Mouse (Mus musculus): ENCODE measurements around the gene Gpx8. TPM values are rescaled to one million over a fixed set of nuclear protein-coding genes. Genes with fewer than 3 reads are reported as not detected.

Gpx8 gene
- polyA plus RNA-seq, 1 experiment from 2014 or later, result 91.0 TPM

DNA sequence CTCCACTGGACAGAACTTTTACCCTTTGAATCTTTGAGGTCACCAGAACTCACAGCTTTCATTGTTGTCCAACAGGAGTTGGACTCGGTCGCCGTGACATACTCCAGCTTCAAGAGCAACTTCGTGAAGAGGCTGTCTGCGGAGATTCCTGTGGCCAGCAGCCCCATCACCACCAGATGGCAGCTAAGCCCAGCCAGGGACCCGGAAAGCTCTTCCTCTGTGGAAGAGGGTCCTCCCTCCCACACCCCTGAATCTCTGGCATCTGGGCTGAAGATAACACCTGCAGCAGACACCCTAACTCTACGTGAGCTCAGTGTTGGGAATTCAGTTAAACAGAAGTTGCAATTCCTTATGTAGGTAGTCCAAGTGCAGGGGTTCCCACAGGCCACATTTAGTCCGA lies 9.6 kb upstream of the Gpx8 start:
- Histone ChIP-seq H3K27me3 (replicated peaks; ENCODE audit: control insufficient read depth, insufficient read depth, low read length) (no peaks in the 10 kb centered on the region), H3K36me3 (ENCODE audit: control insufficient read depth, insufficient read depth, low read length) (no peaks in the 10 kb centered on the region), H3K9ac (ENCODE audit: low read depth, low read length) (no peak overlapping the region), H3K4me1 (ENCODE audit: control insufficient read depth, insufficient read depth, low read length) (no peaks in the 10 kb centered on the region), H3K4me3 (ENCODE audit: low read length) (no peak overlapping the region), H3K27ac (ENCODE audit: low read length) (no peak overlapping the region), H3K9me3 (ENCODE audit: control insufficient read depth, low read length) (no peaks in the 10 kb centered on the region), H3K4me2 (ENCODE audit: low read depth, low read length) (no peak overlapping the region)
- 33% methylated on average over 8 of the region's 8 CpGs for WGBS
- ATAC-seq, result no peak

GRCm38 (mm10) chr13:113054230-113054629 lies 8.0 kb upstream of the Gpx8 start:
- Histone ChIP-seq H3K9me3 (ENCODE audit: control insufficient read depth, low read length) (no peaks in the 10 kb centered on the region), H3K9ac (ENCODE audit: low read depth, low read length) (no peak overlapping the region), H3K4me1 (ENCODE audit: control insufficient read depth, insufficient read depth, low read length) (no peaks in the 10 kb centered on the region), H3K27me3 (replicated peaks; ENCODE audit: control insufficient read depth, insufficient read depth, low read length) (no peaks in the 10 kb centered on the region), H3K4me3 (ENCODE audit: low read length) (no peak overlapping the region), H3K27ac (ENCODE audit: low read length) (no peak overlapping the region), H3K36me3 (ENCODE audit: control insufficient read depth, insufficient read depth, low read length) (no peaks in the 10 kb centered on the region), H3K4me2 (ENCODE audit: low read depth, low read length) (no peak overlapping the region)
- WGBS, result 95% methylated on average over 8 of the region's 8 CpGs
- no peak for ATAC-seq

GRCm38 (mm10) chr13:113047647-113048046 lies 1.4 kb upstream of the Gpx8 start:
- ATAC-seq, result no peak
- WGBS, result 70% methylated on average over 3 of the region's 3 CpGs
- no peaks in the 10 kb centered on the region; the same call in 1 of the 2 replicates for H3K4me1 ChIP-seq (ENCODE audit: control insufficient read depth, insufficient read depth, low read length)
- no peaks in the 10 kb centered on the region for H3K9me3 ChIP-seq (ENCODE audit: control insufficient read depth, low read length)
- H3K4me3 ChIP-seq (ENCODE audit: low read length), result no peak overlapping the region
- H3K36me3 ChIP-seq (ENCODE audit: control insufficient read depth, insufficient read depth, low read length), result no peaks in the 10 kb centered on the region; the same call in 1 of the 2 replicates
- H3K27me3 ChIP-seq (replicated peaks; ENCODE audit: control insufficient read depth, insufficient read depth, low read length), result no peaks in the 10 kb centered on the region
- no peak overlapping the region for H3K4me2 ChIP-seq (ENCODE audit: low read depth, low read length)
- no peak overlapping the region for H3K27ac ChIP-seq (ENCODE audit: low read length)
- no peak overlapping the region for H3K9ac ChIP-seq (ENCODE audit: low read depth, low read length)

GRCm38 (mm10) chr13:113047018-113047417 lies 808 bp upstream of the Gpx8 start:
- Histone ChIP-seq H3K27ac (ENCODE audit: low read length) (no peak overlapping the region), H3K4me1 (ENCODE audit: control insufficient read depth, insufficient read depth, low read length) (no peaks in the 10 kb centered on the region; the same call in 1 of the 2 replicates), H3K9me3 (ENCODE audit: control insufficient read depth, low read length) (no peaks in the 10 kb centered on the region), H3K4me3 (ENCODE audit: low read length) (no peak overlapping the region), H3K4me2 (ENCODE audit: low read depth, low read length) (no peak overlapping the region), H3K27me3 (replicated peaks; ENCODE audit: control insufficient read depth, insufficient read depth, low read length) (no peaks in the 10 kb centered on the region), H3K36me3 (ENCODE audit: control insufficient read depth, insufficient read depth, low read length) (peaks cover 2% of the 10 kb centered on the region; the same call in 1 of the 2 replicates), H3K9ac (ENCODE audit: low read depth, low read length) (no peak overlapping the region)
- ATAC-seq, result peak; percentile 7; the same call in 1 of the 2 replicates

GRCm38 (mm10) chr13:113045458-113046110 lies 626 bp downstream of the Gpx8 start:
- Histone ChIP-seq H3K4me3 (ENCODE audit: low read length) (peak overlapping the region; percentile 55), H3K27me3 (replicated peaks; ENCODE audit: control insufficient read depth, insufficient read depth, low read length) (no peaks in the 10 kb centered on the region), H3K9me3 (ENCODE audit: control insufficient read depth, low read length) (no peaks in the 10 kb centered on the region), H3K27ac (ENCODE audit: low read length) (peak overlapping the region; percentile 45; the same call in 1 of the 2 replicates), H3K4me2 (ENCODE audit: low read depth, low read length) (peak overlapping the region; percentile 48), H3K4me1 (ENCODE audit: control insufficient read depth, insufficient read depth, low read length) (no peaks in the 10 kb centered on the region; the same call in 1 of the 2 replicates), H3K36me3 (ENCODE audit: control insufficient read depth, insufficient read depth, low read length) (peaks cover 5% of the 10 kb centered on the region; the same call in 1 of the 2 replicates), H3K9ac (ENCODE audit: low read depth, low read length) (peak overlapping the region; percentile 67)
- WGBS, result 9% methylated on average over 18 of the region's 18 CpGs
- no peak for ATAC-seq

DNA sequence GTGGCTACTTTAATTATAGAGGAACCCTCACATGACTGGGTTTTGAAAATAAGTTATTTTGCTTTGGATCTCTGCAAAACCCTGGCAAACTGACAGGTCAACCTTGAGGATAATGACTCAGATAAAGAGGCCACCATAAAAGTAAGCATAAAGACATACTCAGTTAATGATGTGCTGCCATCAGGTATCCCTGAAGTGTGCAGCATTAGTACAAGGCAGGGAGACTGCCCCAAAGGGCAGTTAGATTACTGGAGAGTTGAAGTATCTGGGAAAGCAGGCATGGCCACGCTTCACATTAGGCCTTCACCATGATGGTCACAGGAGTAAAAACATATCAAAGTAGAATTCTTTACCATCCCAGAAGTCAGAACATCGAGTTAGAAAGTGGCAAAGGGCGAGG lies 1.3 kb downstream of the Gpx8 start:
- Histone ChIP-seq H3K36me3 (ENCODE audit: control insufficient read depth, insufficient read depth, low read length) (peaks cover 5% of the 10 kb centered on the region; the same call in 1 of the 2 replicates), H3K27me3 (replicated peaks; ENCODE audit: control insufficient read depth, insufficient read depth, low read length) (no peaks in the 10 kb centered on the region), H3K27ac (ENCODE audit: low read length) (no peak overlapping the region), H3K9ac (ENCODE audit: low read depth, low read length) (peak overlapping the region; percentile 67; the same call in 1 of the 2 replicates), H3K9me3 (ENCODE audit: control insufficient read depth, low read length) (no peaks in the 10 kb centered on the region), H3K4me1 (ENCODE audit: control insufficient read depth, insufficient read depth, low read length) (no peaks in the 10 kb centered on the region; the same call in 1 of the 2 replicates), H3K4me3 (ENCODE audit: low read length) (peak overlapping the region; percentile 55), H3K4me2 (ENCODE audit: low read depth, low read length) (peak overlapping the region; percentile 48)
- ATAC-seq, result no peak
- WGBS, result 43% methylated on average over 3 of the region's 3 CpGs

DNA sequence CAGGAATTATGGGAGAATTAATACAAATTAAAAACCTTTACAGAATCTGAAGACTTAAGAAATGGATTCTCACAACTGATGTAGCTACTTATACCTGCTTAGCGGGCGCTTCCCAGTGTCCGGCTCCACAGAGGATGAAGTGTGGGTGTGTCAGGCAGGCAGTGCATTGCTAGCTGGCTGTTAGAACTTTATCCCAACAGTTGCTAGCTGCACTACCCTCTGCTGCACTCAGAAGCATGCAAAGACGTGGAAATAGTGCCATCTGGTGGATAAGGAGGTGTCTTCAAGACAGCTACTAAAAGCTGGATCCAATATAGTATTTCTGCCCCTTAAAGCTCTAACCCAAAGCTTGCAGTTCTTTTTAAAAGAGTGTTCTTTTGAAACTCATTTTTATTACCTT lies 10.4 kb downstream of the Gpx8 start:
- Histone ChIP-seq H3K27ac (ENCODE audit: low read length) (no peak overlapping the region), H3K4me1 (ENCODE audit: control insufficient read depth, insufficient read depth, low read length) (peaks cover 4% of the 10 kb centered on the region), H3K9ac (ENCODE audit: low read depth, low read length) (no peak overlapping the region), H3K9me3 (ENCODE audit: control insufficient read depth, low read length) (no peaks in the 10 kb centered on the region), H3K4me2 (ENCODE audit: low read depth, low read length) (peak overlapping the region; percentile 91), H3K27me3 (replicated peaks; ENCODE audit: control insufficient read depth, insufficient read depth, low read length) (peaks cover 28% of the 10 kb centered on the region; the same call in 1 of the 2 replicates), H3K4me3 (ENCODE audit: low read length) (peak overlapping the region; percentile 52), H3K36me3 (ENCODE audit: control insufficient read depth, insufficient read depth, low read length) (no peaks in the 10 kb centered on the region)
- ATAC-seq, result peak; percentile 92
- 0% methylated on average over 4 of the region's 4 CpGs for WGBS

- peaks cover 28% of the 10 kb centered on the region; the same call in 1 of the 2 replicates for H3K27me3 ChIP-seq (replicated peaks; ENCODE audit: control insufficient read depth, insufficient read depth, low read length)
- no peaks in the 10 kb centered on the region for H3K9me3 ChIP-seq (ENCODE audit: control insufficient read depth, low read length)
- 1% methylated on average over 46 of the region's 46 CpGs for WGBS
- peak within 1 kb of the TSS; percentile 52 for H3K4me3 ChIP-seq (ENCODE audit: low read length)
- H3K36me3 ChIP-seq (ENCODE audit: control insufficient read depth, insufficient read depth, low read length), result no peaks in the 10 kb centered on the region
- H3K4me2 ChIP-seq (ENCODE audit: low read depth, low read length), result peak within 1 kb of the TSS; percentile 91
- no peak within 1 kb of the TSS for H3K27ac ChIP-seq (ENCODE audit: low read length)
- ATAC-seq, result peak; percentile 51
- H3K4me1 ChIP-seq (ENCODE audit: control insufficient read depth, insufficient read depth, low read length), result peaks cover 4% of the 10 kb centered on the region
- peak within 1 kb of the TSS; percentile 34 for H3K9ac ChIP-seq (ENCODE audit: low read depth, low read length)
These were observed 11.2 kb downstream of the Gpx8 start, which contains the start of gene Cdc20b for GRCm38 (mm10) chr13:113034950-113035421. TSS of gene Cdc20b (plus strand) at chr13:113035111.

GRCm38 (mm10) chr13:113034271-113034886 lies 11.8 kb downstream of the Gpx8 start:
- H3K4me3 ChIP-seq (ENCODE audit: low read length), result peak overlapping the region; percentile 52
- H3K27ac ChIP-seq (ENCODE audit: low read length), result no peak overlapping the region
- peaks cover 4% of the 10 kb centered on the region for H3K4me1 ChIP-seq (ENCODE audit: control insufficient read depth, insufficient read depth, low read length)
- no peaks in the 10 kb centered on the region for H3K9me3 ChIP-seq (ENCODE audit: control insufficient read depth, low read length)
- no peak overlapping the region for H3K9ac ChIP-seq (ENCODE audit: low read depth, low read length)
- H3K27me3 ChIP-seq (replicated peaks; ENCODE audit: control insufficient read depth, insufficient read depth, low read length), result peaks cover 31% of the 10 kb centered on the region; the same call in 1 of the 2 replicates
- no peak for ATAC-seq
- no peaks in the 10 kb centered on the region for H3K36me3 ChIP-seq (ENCODE audit: control insufficient read depth, insufficient read depth, low read length)
- WGBS, result 1% methylated on average over 11 of the region's 11 CpGs
- H3K4me2 ChIP-seq (ENCODE audit: low read depth, low read length), result peak overlapping the region; percentile 91
